Mouse (Mus musculus): ENCODE results near the gene Gps2. TPM values are rescaled to one million over a fixed set of nuclear protein-coding genes. Genes with fewer than 3 reads are reported as not detected.

Gps2 gene
- polyA plus RNA-seq, 1 experiment from 2014 or later, result 87.0 TPM

DNA sequence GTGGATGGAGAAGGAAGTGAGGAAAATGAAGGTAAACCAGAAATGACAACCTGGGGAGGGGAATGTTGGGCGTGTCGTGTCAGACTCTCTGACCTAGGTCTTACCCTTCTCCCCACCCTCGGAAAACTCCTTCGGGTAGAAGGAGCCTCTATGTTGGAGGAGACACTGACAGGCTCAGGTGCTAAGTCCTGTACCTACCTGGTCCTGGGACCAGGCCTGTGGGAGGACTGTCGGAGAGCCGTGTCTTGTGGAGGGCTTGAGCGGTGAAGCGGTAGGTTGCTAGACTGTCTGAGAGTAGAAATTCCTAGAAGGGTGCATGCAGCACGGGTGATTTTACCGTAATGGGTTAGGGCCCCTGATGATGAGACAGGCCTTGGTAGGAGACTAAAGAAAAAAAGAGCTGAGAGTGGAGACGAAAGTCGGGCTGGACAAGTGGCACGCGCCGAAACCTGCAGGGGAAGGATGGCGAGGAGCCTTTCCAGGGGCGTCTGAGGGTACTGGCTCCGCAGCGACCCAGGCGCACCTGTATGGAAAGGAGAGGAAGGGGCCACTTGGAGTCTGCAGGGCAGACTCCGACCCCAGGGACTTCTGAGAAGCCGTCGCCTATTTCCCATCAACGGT, 51.1 kb downstream of the Gps2 start, which contains the start of gene Cldn7:
Cldn7 (plus strand) TSS at position 130 of the 621 bp plus-strand sequence.
- peaks cover 17% of the 10 kb centered on the region for H3K4me1 ChIP-seq (replicated peaks)
- 0 out of 2 replicates have a peak within 1 kb of the TSS, but pooled peaks have one; percentile 31 for H3K4me2 ChIP-seq (replicated peaks)
- no peaks in the 10 kb centered on the region for H3K9me3 ChIP-seq
- peaks cover 22% of the 10 kb centered on the region for H3K36me3 ChIP-seq
- H3K9ac ChIP-seq (replicated peaks), result no peak within 1 kb of the TSS
- no peak for ATAC-seq
- H3K4me3 ChIP-seq (replicated peaks), result 0 out of 2 replicates have a peak within 1 kb of the TSS, but pooled peaks have one; percentile 9
- H3K27me3 ChIP-seq, result peaks cover 91% of the 10 kb centered on the region
- H3K27ac ChIP-seq, result no peak within 1 kb of the TSS
- 11% methylated on average over 24 of the region's 24 CpGs for WGBS

- no peak for ATAC-seq
- Histone ChIP-seq H3K4me3 (replicated peaks) (peak overlapping the region; percentile 22), H3K9ac (replicated peaks) (no peak overlapping the region), H3K9me3 (no peaks in the 10 kb centered on the region), H3K4me1 (replicated peaks) (peaks cover 17% of the 10 kb centered on the region), H3K36me3 (peaks cover 28% of the 10 kb centered on the region), H3K27ac (no peak overlapping the region), H3K27me3 (peaks cover 85% of the 10 kb centered on the region), H3K4me2 (replicated peaks) (peak overlapping the region; percentile 47; the same call in 1 of the 2 replicates)
- 2% methylated on average over 49 of the region's 49 CpGs for WGBS
Observed at GRCm38 (mm10) chr11:69965271-69966005, 51.8 kb downstream of the Gps2 start.

Small RNAs within 50 kb of the gene (microRNA-seq; reads per million reads assigned to microRNA genes)
- not detected for gene Mir6924

Other genes starting within 250 kb of the Gps2 start
- 6.1 and 7.3 TPM in 2 replicates for gene Cd68, start 247.7 kb upstream of the Gps2 start, polyA plus RNA-seq (2015; fragmentation: Nextera tagmentation; extraction: Ambion mirVana)
- 581 and 595 TPM in 2 replicates for gene Eif4a1, start 241.5 kb upstream of the Gps2 start, polyA plus RNA-seq (2015; fragmentation: Nextera tagmentation; extraction: Ambion mirVana)
- 101 and 103 TPM in 2 replicates for gene Senp3, start 231.8 kb upstream of the Gps2 start, polyA plus RNA-seq (2015; fragmentation: Nextera tagmentation; extraction: Ambion mirVana)
- gene Tnfsf13, start 228.1 kb upstream of the Gps2 start, polyA plus RNA-seq (2015; fragmentation: Nextera tagmentation; extraction: Ambion mirVana), result 0.36 TPM in 1 of 2 replicates, not detected in the other
- 0.98 and 1.2 TPM in 2 replicates for gene Tnfsf12, start 218.0 kb upstream of the Gps2 start, polyA plus RNA-seq (2015; fragmentation: Nextera tagmentation; extraction: Ambion mirVana)
- 0.64 and 1.2 TPM in 2 replicates for gene Tnfsfm13, start 217.8 kb upstream of the Gps2 start, polyA plus RNA-seq (2015; fragmentation: Nextera tagmentation; extraction: Ambion mirVana)
- 22.7 and 24.9 TPM in 2 replicates for gene Polr2a, start 155.3 kb upstream of the Gps2 start, polyA plus RNA-seq (2015; fragmentation: Nextera tagmentation; extraction: Ambion mirVana)
- gene Slc35g3, start 151.9 kb upstream of the Gps2 start, polyA plus RNA-seq (2015; fragmentation: Nextera tagmentation; extraction: Ambion mirVana), result 0.31 TPM in 1 of 2 replicates, not detected in the other
- gene Zbtb4, start 148.0 kb upstream of the Gps2 start, polyA plus RNA-seq (2015; fragmentation: Nextera tagmentation; extraction: Ambion mirVana), result 2.9 and 3.2 TPM in 2 replicates
- 0.83 and 0.85 TPM in 2 replicates for gene Chrnb1, start 117.9 kb upstream of the Gps2 start, polyA plus RNA-seq (2015; fragmentation: Nextera tagmentation; extraction: Ambion mirVana)
- gene Fgf11, start 112.0 kb upstream of the Gps2 start, polyA plus RNA-seq (2015; fragmentation: Nextera tagmentation; extraction: Ambion mirVana), result 3.4 and 4.4 TPM in 2 replicates
- gene Tmem102, start 108.3 kb upstream of the Gps2 start, polyA plus RNA-seq (2015; fragmentation: Nextera tagmentation; extraction: Ambion mirVana), result 0.44 and 0.52 TPM in 2 replicates
- gene Gm39566, start 98.6 kb upstream of the Gps2 start, polyA plus RNA-seq (2015; fragmentation: Nextera tagmentation; extraction: Ambion mirVana), result not detected in 2 replicates
- gene Spem2, start 95.4 kb upstream of the Gps2 start, polyA plus RNA-seq (2015; fragmentation: Nextera tagmentation; extraction: Ambion mirVana), result not detected in 2 replicates
- gene Spem1, start 91.7 kb upstream of the Gps2 start, polyA plus RNA-seq (2015; fragmentation: Nextera tagmentation; extraction: Ambion mirVana), result 0.51 and 0.64 TPM in 2 replicates
- gene Nlgn2, start 76.1 kb upstream of the Gps2 start, polyA plus RNA-seq (2015; fragmentation: Nextera tagmentation; extraction: Ambion mirVana), result 20.5 and 21.3 TPM in 2 replicates
- gene Tmem256, start 75.4 kb upstream of the Gps2 start, polyA plus RNA-seq (2015; fragmentation: Nextera tagmentation; extraction: Ambion mirVana), result 329 and 331 TPM in 2 replicates
- gene Plscr3, start 67.5 kb upstream of the Gps2 start, polyA plus RNA-seq (2015; fragmentation: Nextera tagmentation; extraction: Ambion mirVana), result 55.0 and 56.3 TPM in 2 replicates
- gene Tnk1, start 55.2 kb upstream of the Gps2 start, polyA plus RNA-seq (2015; fragmentation: Nextera tagmentation; extraction: Ambion mirVana), result 0.27 and 0.31 TPM in 2 replicates
- gene Tmem95, start 35.9 kb upstream of the Gps2 start, polyA plus RNA-seq (2015; fragmentation: Nextera tagmentation; extraction: Ambion mirVana), result not detected in 2 replicates
- gene Kctd11, start 32.5 kb upstream of the Gps2 start, polyA plus RNA-seq (2015; fragmentation: Nextera tagmentation; extraction: Ambion mirVana), result 1.3 and 1.7 TPM in 2 replicates
- gene Acap1, start 18.3 kb upstream of the Gps2 start, polyA plus RNA-seq (2015; fragmentation: Nextera tagmentation; extraction: Ambion mirVana), result 0.37 and 0.48 TPM in 2 replicates
- 16.1 and 17.1 TPM in 2 replicates for gene 2810408A11Rik, start 12.9 kb upstream of the Gps2 start, polyA plus RNA-seq (2015; fragmentation: Nextera tagmentation; extraction: Ambion mirVana)
- gene Neurl4, start 12.8 kb upstream of the Gps2 start, polyA plus RNA-seq (2015; fragmentation: Nextera tagmentation; extraction: Ambion mirVana), result 18.6 and 19.8 TPM in 2 replicates
- 1,160 and 1,188 TPM in 2 replicates for gene Eif5a, start 8.1 kb downstream of the Gps2 start, polyA plus RNA-seq (2015; fragmentation: Nextera tagmentation; extraction: Ambion mirVana)
- 3.9 and 4.2 TPM in 2 replicates for gene Ybx2, start 21.9 kb downstream of the Gps2 start, polyA plus RNA-seq (2015; fragmentation: Nextera tagmentation; extraction: Ambion mirVana)
- 4.3 and 4.4 TPM in 2 replicates for gene Slc2a4, start 34.3 kb downstream of the Gps2 start, polyA plus RNA-seq (2015; fragmentation: Nextera tagmentation; extraction: Ambion mirVana)
- 0.32 and 1.1 TPM in 2 replicates for gene Cldn7, start 50.9 kb downstream of the Gps2 start, polyA plus RNA-seq (2015; fragmentation: Nextera tagmentation; extraction: Ambion mirVana)
- 22.9 and 23.8 TPM in 2 replicates for gene Ctdnep1, start 67.3 kb downstream of the Gps2 start, polyA plus RNA-seq (2015; fragmentation: Nextera tagmentation; extraction: Ambion mirVana)
- 156 and 158 TPM in 2 replicates for gene Elp5, start 68.6 kb downstream of the Gps2 start, polyA plus RNA-seq (2015; fragmentation: Nextera tagmentation; extraction: Ambion mirVana)
- gene Gabarap, start 77.3 kb downstream of the Gps2 start, polyA plus RNA-seq (2015; fragmentation: Nextera tagmentation; extraction: Ambion mirVana), result 611 and 625 TPM in 2 replicates
- 74.2 and 82.2 TPM in 2 replicates for gene Phf23, start 81.9 kb downstream of the Gps2 start, polyA plus RNA-seq (2015; fragmentation: Nextera tagmentation; extraction: Ambion mirVana)
- gene Dvl2, start 86.7 kb downstream of the Gps2 start, polyA plus RNA-seq (2015; fragmentation: Nextera tagmentation; extraction: Ambion mirVana), result 27.6 and 35.4 TPM in 2 replicates
- 48.4 and 51.7 TPM in 2 replicates for gene Acadvl, start 101.5 kb downstream of the Gps2 start, polyA plus RNA-seq (2015; fragmentation: Nextera tagmentation; extraction: Ambion mirVana)
- gene Dlg4, start 103.1 kb downstream of the Gps2 start, polyA plus RNA-seq (2015; fragmentation: Nextera tagmentation; extraction: Ambion mirVana), result 34.9 and 37.2 TPM in 2 replicates
- gene Asgr1, start 140.2 kb downstream of the Gps2 start, polyA plus RNA-seq (2015; fragmentation: Nextera tagmentation; extraction: Ambion mirVana), result 0.97 and 1.1 TPM in 2 replicates
- not detected in 2 replicates for gene Asgr2, start 178.8 kb downstream of the Gps2 start, polyA plus RNA-seq (2015; fragmentation: Nextera tagmentation; extraction: Ambion mirVana)
- gene Mgl2, start 216.4 kb downstream of the Gps2 start, polyA plus RNA-seq (2015; fragmentation: Nextera tagmentation; extraction: Ambion mirVana), result 0.39 and 0.66 TPM in 2 replicates
- 0.59 TPM in 2 replicates for gene Clec10a, start 242.3 kb downstream of the Gps2 start, polyA plus RNA-seq (2015; fragmentation: Nextera tagmentation; extraction: Ambion mirVana)